Comparison of ENCODE assay signal across 8 mouse cellular contexts in genomic region chr7:16890944-16891343, GRCm38 (mm10). TPM values are rescaled to one million over a fixed set of nuclear protein-coding genes. Genes with fewer than 3 reads are reported as not detected.
A peak's percentile ranks its signal among the peaks of the same experiment; 100 is the strongest.
DNase-seq lines count a peak whose midpoint lies in the region; ATAC-seq lines count a peak whose summit lies in the region.

No protein-coding gene starts in this region.

- DNase-seq in adrenal gland, adult (ENCODE audit: inconsistent age in 2 of 2, low spot score in 1 of 2) = peak; percentile 61 to 75
- DNase-seq in adrenal gland, postnatal 4 days (ENCODE audit: low spot score in 2 of 2) = no peak
- DNase-seq in fibroblast of lung, adult 2 months (ENCODE audit: low read depth) = peak; percentile 94
- peak; percentile 92 for DNase-seq in kidney, postnatal 10 days
- DNase-seq in mesoderm, embryonic 11.5 days (ENCODE audit: low read depth, low spot score) = peak; percentile 90
- no peak for DNase-seq in frontal cortex, postnatal 10 days (ENCODE audit: low spot score in 2 of 2)
- DNase-seq in spleen, adult 18-20 months = no peak

- H3K4me2 ChIP-seq in heart, embryonic 16.5 days (ENCODE audit: low read depth, low read length) = peak overlapping the region; percentile 68

- peaks cover 8% of the 10 kb centered on the region for H3K9me3 ChIP-seq in heart, embryonic 16.5 days (replicated peaks; ENCODE audit: control insufficient read depth, low read length)

- 0% methylated on average over 23 of the region's 23 CpGs for WGBS in heart, embryonic 16.5 days

- peaks cover 22% of the 10 kb centered on the region for H3K27me3 ChIP-seq in heart, embryonic 16.5 days (ENCODE audit: control insufficient read depth, insufficient read depth, low read length)

- peak overlapping the region; percentile 72 for H3K27ac ChIP-seq in heart, embryonic 16.5 days (ENCODE audit: low read length)

- peaks cover 19% of the 10 kb centered on the region for H3K36me3 ChIP-seq in heart, embryonic 16.5 days (ENCODE audit: control insufficient read depth, insufficient read depth)

- peaks cover 19% of the 10 kb centered on the region for H3K4me1 ChIP-seq in heart, embryonic 16.5 days (ENCODE audit: control insufficient read depth, insufficient read depth, low read length)

- ATAC-seq in heart, embryonic 16.5 days (replicated peaks; ENCODE audit: extremely low read depth, insufficient read depth, low FRiP score) = peak; percentile 82

- peak overlapping the region; percentile 33 for H3K4me3 ChIP-seq in heart, embryonic 16.5 days (ENCODE audit: low read length)

- peak overlapping the region; percentile 53 for H3K9ac ChIP-seq in heart, embryonic 16.5 days (ENCODE audit: low read length)

RNA-seq across cellular contexts. Expression of gene Gng8, which starts 0.6 kb away (rescaled TPM):
- total RNA-seq in adrenal gland, postnatal 4 days (2021) = 1 to 10 TPM; 2.4 to 4.0 TPM
- polyA plus RNA-seq in heart, embryonic 16.5 days (2015; fragmentation: Nextera tagmentation; extraction: Ambion mirVana) = 2.9 and 3.7 TPM in 2 replicates

RNA-seq across cellular contexts. Expression of gene Ptgir, which starts 15.3 kb away (rescaled TPM):
- 1 to 10 TPM; 1.7 to 2.0 TPM for total RNA-seq in adrenal gland, postnatal 4 days (2021)
- 1.4 and 1.5 TPM in 2 replicates for polyA plus RNA-seq in heart, embryonic 16.5 days (2015; fragmentation: Nextera tagmentation; extraction: Ambion mirVana)

RNA-seq across cellular contexts. Expression of gene Dact3, which starts 15.8 kb away (rescaled TPM):
- total RNA-seq in adrenal gland, postnatal 4 days (2021) = 10 to 100 TPM; 12.7 to 13.7 TPM
- 2.8 and 3.1 TPM in 2 replicates for polyA plus RNA-seq in heart, embryonic 16.5 days (2015; fragmentation: Nextera tagmentation; extraction: Ambion mirVana)

RNA-seq across cellular contexts. Expression of gene Calm3, which starts 33.0 kb away (rescaled TPM):
- 100 to 1,000 TPM; 330 to 344 TPM for total RNA-seq in adrenal gland, postnatal 4 days (2021)
- polyA plus RNA-seq in heart, embryonic 16.5 days (2015; fragmentation: Nextera tagmentation; extraction: Ambion mirVana) = 112 and 128 TPM in 2 replicates

RNA-seq across cellular contexts. Expression of gene Prkd2, which starts 48.2 kb away (rescaled TPM):
- total RNA-seq in adrenal gland, postnatal 4 days (2021) = 10 to 100 TPM; 22.0 to 22.2 TPM
- 13.0 and 15.4 TPM in 2 replicates for polyA plus RNA-seq in heart, embryonic 16.5 days (2015; fragmentation: Nextera tagmentation; extraction: Ambion mirVana)

Comparison
In these comparisons a context has a peak if more than half of its experiments do, and no peak if none do; other contexts are left out.
1. DNase-seq: peak in adrenal gland, adult (2 of 2), fibroblast of lung, adult 2 months (single experiment), kidney, postnatal 10 days (single experiment) and mesoderm, embryonic 11.5 days (single experiment); none in adrenal gland, postnatal 4 days (0 of 2), frontal cortex, postnatal 10 days (0 of 2) and spleen, adult 18-20 months (0 of 2).